ENCODE assay signal across 8 mouse cellular contexts in the genomic region with DNA sequence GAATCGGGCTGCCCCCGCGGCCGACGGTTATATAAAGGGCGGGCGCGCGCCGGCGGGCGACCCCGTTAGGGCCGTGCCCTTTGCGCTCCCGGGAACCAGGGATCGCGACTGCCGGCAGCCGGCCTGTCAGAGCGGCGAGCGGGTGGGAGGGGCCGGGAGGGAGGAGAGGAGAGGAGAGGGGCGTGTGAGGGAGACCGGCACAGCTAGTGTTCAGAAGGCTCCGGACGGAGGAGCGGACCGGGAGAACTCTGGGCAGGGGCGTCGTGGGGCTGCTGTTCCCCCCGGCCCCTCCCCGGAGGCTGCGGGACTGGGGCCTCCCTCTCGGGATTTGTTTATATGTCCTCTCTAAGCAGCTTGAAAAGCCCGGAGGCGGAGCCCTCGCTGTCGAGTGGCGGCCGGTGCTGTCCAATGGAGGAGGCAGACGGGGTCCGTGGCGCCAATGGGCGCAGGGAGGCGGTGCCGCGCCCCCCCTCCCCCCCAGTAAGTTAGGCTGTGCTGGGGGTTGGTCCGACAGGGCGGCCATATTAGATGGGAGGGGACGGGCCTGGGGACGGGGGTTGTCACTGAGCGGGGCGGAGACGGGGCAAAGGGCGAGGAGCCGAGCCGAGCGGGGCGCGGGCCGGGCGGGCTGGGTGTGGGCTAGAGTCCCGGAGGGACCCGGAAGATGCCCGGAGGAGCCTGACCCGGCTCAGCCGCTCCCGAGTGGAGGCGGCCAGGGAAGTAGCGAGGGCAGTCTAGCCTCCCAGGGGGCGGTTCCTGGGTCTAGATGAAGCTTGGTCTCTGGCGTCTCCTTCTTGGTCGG. TPM values are rescaled to one million over a fixed set of nuclear protein-coding genes. Genes with fewer than 3 reads are reported as not detected.
A peak's percentile ranks its signal among the peaks of the same experiment; 100 is the strongest.
DNase-seq lines count a peak whose midpoint lies in the region; ATAC-seq and TF ChIP-seq lines count a peak whose summit lies in the region.

No protein-coding gene starts in this region.

- WGBS in forebrain, embryonic 16.5 days, result under 1% methylated on average over 74 of the region's 75 CpGs
- 0% methylated on average over 69 of the region's 75 CpGs for WGBS in lung, embryonic 14.5 days
- under 1% methylated on average over 74 of the region's 75 CpGs for WGBS in olfactory bulb, adult 2 months
- WGBS in thymus, adult 2 months, result under 1% methylated on average over 64 of the region's 75 CpGs

- H3K4me2 ChIP-seq in forebrain, embryonic 16.5 days (ENCODE audit: low read length), result peak overlapping the region; percentile 91
- H3K4me2 ChIP-seq in lung, embryonic 14.5 days, result peak overlapping the region; percentile 59

- H3K4me3 ChIP-seq in G1E (ENCODE audit: low read depth, low read length), result peak overlapping the region; percentile 93
- peak overlapping the region; percentile 98 for H3K4me3 ChIP-seq in forebrain, embryonic 16.5 days (replicated peaks; ENCODE audit: low read length)
- H3K4me3 ChIP-seq in layer of hippocampus, adult 2 months, result peak overlapping the region; percentile 96
- H3K4me3 ChIP-seq in lung, embryonic 14.5 days (ENCODE audit: low read depth, low read length), result peak overlapping the region; percentile 95
- peak overlapping the region; percentile 76 for H3K4me3 ChIP-seq in olfactory bulb, adult 2 months (ENCODE audit: insufficient read depth, low read depth, low read length)
- H3K4me3 ChIP-seq in thymus, adult 2 months (ENCODE audit: control insufficient read depth, insufficient read depth, low read length), result peak overlapping the region; percentile 93

- ATAC-seq in G1E (ENCODE audit: extremely low read depth, insufficient number of reproducible peaks, low FRiP score, poor library complexity, severe bottlenecking), result peak; percentile 82
- ATAC-seq in forebrain, embryonic 16.5 days, result peak; percentile 98
- peak; percentile 98 for ATAC-seq in lung, embryonic 14.5 days (ENCODE audit: insufficient read depth)

- H3K9ac ChIP-seq in forebrain, embryonic 16.5 days (replicated peaks; ENCODE audit: low read depth, low read length), result peak overlapping the region; percentile 79
- peak overlapping the region; percentile 73 for H3K9ac ChIP-seq in lung, embryonic 14.5 days

- peak; percentile 36 for TF ChIP-seq POLR2A in olfactory bulb, adult 2 months (IDR thresholded peaks at IDR 0.05; ENCODE audit: insufficient read depth, low read depth, low read length)
- TF ChIP-seq POLR2A in thymus, adult 2 months (IDR thresholded peaks at IDR 0.05; ENCODE audit: control insufficient read depth, extremely low read depth, insufficient read depth, low read length, poor library complexity), result no peak

- no peak for TF ChIP-seq CTCF in G1E (IDR thresholded peaks at IDR 0.05; ENCODE audit: low read depth, low read length)
- TF ChIP-seq CTCF in layer of hippocampus, adult 2 months (conservative IDR thresholded peaks at IDR 0.05), result no peak
- no peak for TF ChIP-seq CTCF in lung, embryonic 14.5 days (IDR thresholded peaks at IDR 0.05; ENCODE audit: low read depth)
- TF ChIP-seq CTCF in olfactory bulb, adult 2 months (IDR thresholded peaks at IDR 0.05; ENCODE audit: insufficient read depth, low read depth, low read length), result no peak
- peak; percentile 46; the same call in 1 of the 2 replicates for TF ChIP-seq CTCF in thymus, adult 2 months (IDR thresholded peaks at IDR 0.05; ENCODE audit: borderline replicate concordance, control insufficient read depth, extremely low read depth, insufficient read depth, low read length, poor library complexity)

- H3K27ac ChIP-seq in forebrain, embryonic 16.5 days (ENCODE audit: low read length), result peak overlapping the region; percentile 80
- H3K27ac ChIP-seq in layer of hippocampus, adult 2 months, result peak overlapping the region; percentile 95
- peak overlapping the region; percentile 87 for H3K27ac ChIP-seq in lung, embryonic 14.5 days (ENCODE audit: low read depth)
- peak overlapping the region; percentile 47 for H3K27ac ChIP-seq in olfactory bulb, adult 2 months (ENCODE audit: insufficient read depth, low read depth, low read length)
- peak overlapping the region; percentile 32; the same call in 1 of the 2 replicates for H3K27ac ChIP-seq in thymus, adult 2 months (ENCODE audit: control insufficient read depth, insufficient read depth, low read length)

- H3K4me1 ChIP-seq in G1E (ENCODE audit: insufficient read depth, low read depth, low read length), result peaks cover 48% of the 10 kb centered on the region
- peaks cover 6% of the 10 kb centered on the region for H3K4me1 ChIP-seq in forebrain, embryonic 16.5 days (replicated peaks; ENCODE audit: control insufficient read depth, insufficient read depth, low read length)
- no peaks in the 10 kb centered on the region for H3K4me1 ChIP-seq in lung, embryonic 14.5 days (ENCODE audit: insufficient read depth)
- no peaks in the 10 kb centered on the region for H3K4me1 ChIP-seq in olfactory bulb, adult 2 months (ENCODE audit: control insufficient read depth, insufficient read depth, low read length)
- no peaks in the 10 kb centered on the region; the same call in 1 of the 2 replicates for H3K4me1 ChIP-seq in thymus, adult 2 months (replicated peaks; ENCODE audit: control insufficient read depth, insufficient read depth, low read length)

- H3K36me3 ChIP-seq in G1E (replicated peaks), result peaks cover 6% of the 10 kb centered on the region
- H3K36me3 ChIP-seq in forebrain, embryonic 16.5 days (ENCODE audit: control insufficient read depth, insufficient read depth), result no peaks in the 10 kb centered on the region
- no peaks in the 10 kb centered on the region for H3K36me3 ChIP-seq in lung, embryonic 14.5 days (ENCODE audit: insufficient read depth)
- H3K36me3 ChIP-seq in thymus, adult 2 months (ENCODE audit: control insufficient read depth, insufficient read depth, low read length), result no peaks in the 10 kb centered on the region

- DNase-seq in G1E (ENCODE audit: low spot score), result peak; percentile 87
- DNase-seq in cerebellum, adult 18-20 months, result peak; percentile 93 to 96
- DNase-seq in heart, postnatal 36 days, result peak; percentile 87 to 95
- DNase-seq in layer of hippocampus, adult 2 months (ENCODE audit: low spot score in 2 of 2), result peak; percentile 91 to 95
- peak; percentile 98 for DNase-seq in lung, embryonic 14.5 days
- DNase-seq in thymus, adult 2 months, result peak; percentile 93

- no peaks in the 10 kb centered on the region for H3K27me3 ChIP-seq in G1E (ENCODE audit: insufficient read depth, low read length)
- H3K27me3 ChIP-seq in forebrain, embryonic 16.5 days (replicated peaks; ENCODE audit: control insufficient read depth, insufficient read depth, low read length), result no peaks in the 10 kb centered on the region
- no peaks in the 10 kb centered on the region for H3K27me3 ChIP-seq in lung, embryonic 14.5 days (ENCODE audit: insufficient read depth, low read length)
- no peaks in the 10 kb centered on the region for H3K27me3 ChIP-seq in thymus, adult 2 months (ENCODE audit: control insufficient read depth, insufficient read depth, low read length)

- intact Hi-C loops in heart, postnatal 36 days (cut with DNase I), result loop anchor here (5.0 kb wide), 1 partner anchor 66 kb away; the partner anchor contains the start of gene Bnip1

- no peaks in the 10 kb centered on the region for H3K9me3 ChIP-seq in G1E (replicated peaks)
- no peaks in the 10 kb centered on the region for H3K9me3 ChIP-seq in forebrain, embryonic 16.5 days (ENCODE audit: control insufficient read depth, low read length)
- no peaks in the 10 kb centered on the region for H3K9me3 ChIP-seq in lung, embryonic 14.5 days (ENCODE audit: low read depth, low read length)

RNA-seq across cellular contexts. Expression of gene Crebrf, which starts 0.7 kb away (rescaled TPM):
- total RNA-seq in G1E (2014; fragmentation: Nextera tagmentation) (66.3 and 72.2 TPM in 2 replicates), G1E (2017) (49.4 and 51.3 TPM in 2 replicates)
- polyA plus RNA-seq in G1E (2012), result 1.6 TPM in 2 replicates
- 11.9 and 14.5 TPM in 2 replicates for polyA plus RNA-seq in forebrain, embryonic 16.5 days (2015; fragmentation: Nextera tagmentation; extraction: Ambion mirVana)
- 10 to 100 TPM; 71.7 to 72.4 TPM for total RNA-seq in heart, postnatal 36 days (2021)
- total RNA-seq in layer of hippocampus, adult 2 months (2021), result 100 to 1,000 TPM; 127 to 134 TPM
- polyA plus RNA-seq in lung, embryonic 14.5 days (2014; fragmentation: Nextera tagmentation; extraction: Ambion mirVana), result 5.6 and 6.3 TPM in 2 replicates
- polyA plus RNA-seq in olfactory bulb, adult 2 months (2012; ENCODE audit: insufficient read depth, insufficient read length, low replicate concordance, missing spikeins), result not detected in 2 replicates
- polyA plus RNA-seq in thymus, adult 2 months (2012; rRNA removed), result 6.7 and 8.0 TPM in 2 replicates

RNA-seq across cellular contexts. Expression of gene Atp6v0e, which starts 53.1 kb away (rescaled TPM):
- total RNA-seq in G1E (2014; fragmentation: Nextera tagmentation), result 115 and 117 TPM in 2 replicates
- 325 and 357 TPM in 2 replicates for total RNA-seq in G1E (2017)
- polyA plus RNA-seq in G1E (2012), result 7.6 and 9.6 TPM in 2 replicates
- polyA plus RNA-seq in forebrain, embryonic 16.5 days (2015; fragmentation: Nextera tagmentation; extraction: Ambion mirVana), result 129 and 146 TPM in 2 replicates
- 10 to 100 TPM; 58.6 to 68.7 TPM for total RNA-seq in heart, postnatal 36 days (2021)
- 10 to 100 TPM; 47.0 to 56.7 TPM for total RNA-seq in layer of hippocampus, adult 2 months (2021)
- polyA plus RNA-seq in lung, embryonic 14.5 days (2014; fragmentation: Nextera tagmentation; extraction: Ambion mirVana), result 143 and 152 TPM in 2 replicates
- not detected in 2 replicates for polyA plus RNA-seq in olfactory bulb, adult 2 months (2012; ENCODE audit: insufficient read depth, insufficient read length, low replicate concordance, missing spikeins)
- 279 and 354 TPM in 2 replicates for polyA plus RNA-seq in thymus, adult 2 months (2012; rRNA removed)

Comparison
In these comparisons a context has a peak if more than half of its experiments do, and no peak if none do; other contexts are left out.
1. Peak in every context shown above with its lines: DNase-seq, ATAC-seq, H3K4me3 ChIP-seq and H3K27ac ChIP-seq.
2. H3K27ac ChIP-seq: peak in every context shown above with its lines; median percentile 95 in layer of hippocampus, adult 2 months; 87 in lung, embryonic 14.5 days; 80 in forebrain, embryonic 16.5 days; 47 in olfactory bulb, adult 2 months; 32 in thymus, adult 2 months.